Mouse (Mus musculus) liver, postnatal 0 days (tissue): ENCODE results near the gene Cryz. TPM values are rescaled to one million over a fixed set of nuclear protein-coding genes. Genes with fewer than 3 reads are reported as not detected.
"Not testable (repeated sequence)": the region's sequence is repeated elsewhere in the genome, so short reads cannot be mapped to it uniquely, and the experiment has no call there.

Experiments
- ATAC-seq: fragments of 200-750 bp; cut with Nextera tagmentation; 2 replicates; pipeline ENCODE4 v1.8.0; 2017; ENCODE audit warnings: mild to moderate bottlenecking, moderate library complexity
- DNase-seq: peaks from one replicate; pipeline ENCODE4 v3.0.0-alpha.2; 2016
- H3K27ac ChIP-seq: fragments of 300-500 bp; sonication (generic); 2 replicates; pipeline ENCODE4 v1.5.1; 2014; ENCODE audit warnings: antibody characterized with exemption, moderate library complexity, mild to moderate bottlenecking, low read depth
- H3K27me3 ChIP-seq: fragments of 300-500 bp; sonication (generic); 2 replicates; pipeline ENCODE4 v1.6.1; 2014; ENCODE audit warnings: low read length, control low read depth, mixed read lengths; ENCODE audit not compliant: insufficient read depth
- H3K36me3 ChIP-seq: fragments of 300-500 bp; sonication (generic); replicated peaks from 2 replicates; pipeline ENCODE4 v1.6.1; 2014; ENCODE audit warnings: mild to moderate bottlenecking, control low read depth, low read length, moderate library complexity, mixed read lengths; ENCODE audit not compliant: insufficient read depth
- H3K4me1 ChIP-seq: fragments of 300-500 bp; sonication (generic); 2 replicates; pipeline ENCODE4 v1.6.1; 2014; ENCODE audit warnings: antibody characterized with exemption, mild to moderate bottlenecking, control low read depth; ENCODE audit not compliant: insufficient read depth
- H3K4me2 ChIP-seq: fragments of 300-500 bp; sonication (generic); 2 replicates; pipeline ENCODE4 v1.6.1; 2014; ENCODE audit warnings: low read depth, mild to moderate bottlenecking, low read length, moderate library complexity, mixed read lengths
- H3K4me3 ChIP-seq: fragments of 300-500 bp; sonication (generic); 2 replicates; pipeline ENCODE4 v1.5.1; 2014; ENCODE audit warnings: low read depth, low read length
- H3K9ac ChIP-seq: fragments of 300-500 bp; sonication (generic); replicated peaks from 2 replicates; pipeline ENCODE4 v1.6.1; 2014; ENCODE audit warnings: mild to moderate bottlenecking, moderate library complexity
- H3K9me3 ChIP-seq: fragments of 300-500 bp; sonication (generic); 2 replicates; pipeline ENCODE4 v1.6.1; 2016; ENCODE audit warnings: mild to moderate bottlenecking, control low read depth, low read length, mixed read lengths
- CTCF ChIP-seq: sonication (generic); IDR thresholded peaks from 2 replicates; pipeline ENCODE4 v1.5.1; 2016; ENCODE audit warnings: antibody characterized with exemption, low read depth
- EP300 ChIP-seq: IDR thresholded peaks from 2 replicates; pipeline ENCODE4 v1.6.1; 2016; ENCODE audit warnings: antibody characterized with exemption, low read depth, mild to moderate bottlenecking
- WGBS: fragments of 180-500 bp; shearing (Covaris S2); extraction: QIAGEN DNeasy Blood & Tissue Kit; methylation state at CpG from one replicate; pipeline ENCODE4 v1.1.7; 2014; ENCODE audit not compliant: insufficient replicate concordance; 5-methylcytosine and 5-hydroxymethylcytosine counted together
- polyA plus RNA-seq: library from polyadenylated mRNA; unstranded; fragments of >200 nt; fragmentation: Nextera tagmentation; extraction: Ambion mirVana; gene quantifications from 2 replicates; pipeline ENCODE4 v1.2.1, GENCODE M21; 2015

Cryz gene
- polyA plus RNA-seq, 1 experiment from 2014 or later = 27.5 TPM

GRCm38 (mm10) chr3:154616106-154616505, 19.6 kb downstream of the Cryz start:
- no peaks in the 10 kb centered on the region for H3K27me3 ChIP-seq
- no peak for TF ChIP-seq EP300
- TF ChIP-seq CTCF = no peak
- WGBS = 66% methylated on average over 4 of the region's 4 CpGs

DNA sequence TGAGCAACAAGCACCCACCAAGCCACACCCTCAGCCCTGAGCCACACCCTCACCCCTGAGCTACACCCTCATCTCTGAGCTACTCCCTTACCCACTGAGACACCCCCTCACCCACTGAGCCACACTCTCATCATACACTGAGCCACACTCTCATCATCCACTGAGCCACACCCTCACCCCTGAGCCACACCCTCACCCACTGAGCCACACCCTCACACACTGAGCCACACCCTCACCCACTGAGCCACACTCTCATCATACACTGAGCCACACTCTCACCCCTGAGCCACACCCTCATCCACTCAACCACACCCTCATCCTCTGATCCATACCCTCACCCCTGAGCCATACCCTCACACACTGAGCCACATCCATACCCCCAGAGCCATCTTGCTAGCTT, 31.8 kb downstream of the Cryz start:
- DNase-seq = peak; percentile 18
- H3K9ac ChIP-seq = no peak overlapping the region
- no peak overlapping the region for H3K4me3 ChIP-seq
- peaks cover 2% of the 10 kb centered on the region; the same call in 1 of the 2 replicates for H3K36me3 ChIP-seq
- ATAC-seq = peak; percentile 66
- no peak overlapping the region for H3K4me2 ChIP-seq
- TF ChIP-seq CTCF (no peak), EP300 (no peak)
- H3K27me3 ChIP-seq = no peaks in the 10 kb centered on the region
- no peaks in the 10 kb centered on the region for H3K4me1 ChIP-seq
- no peak overlapping the region for H3K27ac ChIP-seq
- H3K9me3 ChIP-seq = no peaks in the 10 kb centered on the region

More at GRCm38 (mm10) chr3:154616106-154616505, 19.6 kb downstream of the Cryz start:
- DNase-seq (no peak), ATAC-seq (no peak)
- no peak overlapping the region for H3K4me2 ChIP-seq
- no peak overlapping the region for H3K27ac ChIP-seq
- H3K9me3 ChIP-seq = no peaks in the 10 kb centered on the region
- no peak overlapping the region for H3K4me3 ChIP-seq
- H3K4me1 ChIP-seq = no peaks in the 10 kb centered on the region
- H3K9ac ChIP-seq = no peak overlapping the region
- peaks cover 3% of the 10 kb centered on the region; the same call in 1 of the 2 replicates for H3K36me3 ChIP-seq

DNA sequence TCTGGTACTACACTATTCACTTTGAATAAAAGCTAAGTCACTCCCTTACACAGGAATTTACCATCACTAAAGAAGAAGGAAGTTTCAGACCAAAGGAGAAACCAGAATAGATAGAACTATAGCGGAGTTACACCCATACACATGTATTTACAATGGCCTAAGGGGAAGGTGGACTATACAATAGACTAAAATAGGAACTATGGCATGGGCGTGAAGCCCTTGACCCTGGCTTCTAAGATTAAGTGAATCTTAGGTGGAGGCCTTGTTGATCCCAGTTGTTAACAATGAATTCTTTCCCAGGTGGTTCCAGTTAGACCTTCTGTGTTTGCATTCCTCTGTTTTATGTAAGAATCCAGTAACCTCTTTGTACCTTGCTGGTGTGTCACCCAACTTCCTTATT, 34.8 kb downstream of the Cryz start:
- H3K27me3 ChIP-seq, H3K9ac ChIP-seq, H3K4me2 ChIP-seq, H3K4me1 ChIP-seq, DNase-seq, H3K27ac ChIP-seq, H3K36me3 ChIP-seq, ATAC-seq, H3K4me3 ChIP-seq, H3K9me3 ChIP-seq: not testable (repeated sequence)
- 70% methylated on average over 2 of the region's 2 CpGs for WGBS

DNA sequence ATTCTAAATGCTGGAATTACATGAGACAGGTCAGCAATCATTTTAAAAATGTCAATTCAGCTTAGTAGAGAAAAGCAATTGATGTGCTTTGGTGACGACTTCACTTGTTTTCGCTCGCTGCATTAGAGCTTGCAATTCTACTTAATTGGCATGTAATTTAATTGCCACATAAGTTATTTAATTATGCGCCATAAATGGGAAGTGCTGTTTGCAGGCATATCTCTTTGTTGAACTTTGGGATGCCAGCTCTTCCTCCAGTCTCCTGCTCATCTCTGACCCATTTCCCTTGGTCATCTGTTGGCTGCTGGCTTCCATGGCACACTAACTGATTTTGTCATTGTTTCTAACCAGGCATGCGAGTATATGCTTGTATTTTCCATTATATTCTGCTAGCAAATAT, 36.6 kb downstream of the Cryz start:
- Histone ChIP-seq H3K9me3 (no peaks in the 10 kb centered on the region), H3K27me3 (no peaks in the 10 kb centered on the region), H3K36me3 (no peaks in the 10 kb centered on the region), H3K4me3 (no peak overlapping the region), H3K4me1 (no peaks in the 10 kb centered on the region), H3K27ac (no peak overlapping the region), H3K4me2 (no peak overlapping the region), H3K9ac (no peak overlapping the region)
- ATAC-seq (no peak), DNase-seq (no peak)
- TF ChIP-seq EP300 = no peak
- no peak for TF ChIP-seq CTCF
- WGBS = 84% methylated on average over 5 of the region's 5 CpGs

DNA sequence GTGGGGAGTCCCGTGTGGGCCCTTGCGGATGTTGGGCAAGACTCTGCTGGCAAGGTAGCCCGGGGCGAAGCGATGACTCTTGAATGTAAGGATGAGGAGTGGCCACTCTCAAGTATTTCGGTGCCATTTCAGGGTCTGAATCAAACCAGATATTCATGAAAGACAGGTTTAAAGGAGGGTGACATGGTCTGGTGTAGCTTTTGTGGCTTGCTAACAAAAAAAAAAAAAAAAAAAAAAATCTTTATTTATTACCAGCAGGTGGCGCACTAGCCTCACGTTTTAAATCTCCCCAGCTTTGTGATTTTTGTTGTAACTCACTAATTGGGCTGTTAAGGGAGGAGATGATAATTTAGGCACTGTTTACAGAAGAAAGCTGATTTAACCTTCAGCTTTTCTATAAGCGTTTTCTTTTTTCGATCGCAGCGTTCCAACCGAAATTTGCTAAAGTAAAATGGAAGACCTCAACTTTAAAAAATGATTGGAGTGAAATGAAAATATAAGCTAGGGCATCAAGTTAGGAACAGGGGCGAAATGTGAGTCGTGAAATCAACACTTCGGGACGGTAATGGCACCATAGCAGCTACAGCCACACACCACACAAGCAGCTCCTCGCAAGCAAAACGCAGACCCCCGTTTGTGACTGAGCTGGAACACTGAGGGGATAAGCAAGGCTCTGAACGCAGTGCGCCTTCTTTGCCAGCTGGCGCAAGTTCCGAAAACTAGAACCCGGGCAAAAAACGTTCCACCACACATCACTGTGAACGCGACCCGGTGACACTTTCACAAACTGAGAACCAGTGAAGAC, 50.3 kb downstream of the Cryz start:
- no peaks in the 10 kb centered on the region for H3K4me1 ChIP-seq
- WGBS = 51% methylated on average over 29 of the region's 29 CpGs
- no peaks in the 10 kb centered on the region for H3K27me3 ChIP-seq
- DNase-seq (no peak), ATAC-seq (no peak)
- TF ChIP-seq CTCF = peak; percentile 55
- no peak for TF ChIP-seq EP300
- H3K27ac ChIP-seq = no peak overlapping the region
- no peak overlapping the region for H3K4me3 ChIP-seq
- no peaks in the 10 kb centered on the region for H3K36me3 ChIP-seq
- no peaks in the 10 kb centered on the region for H3K9me3 ChIP-seq
- H3K4me2 ChIP-seq = 0 out of 2 replicates have a peak overlapping the region, but pooled peaks have one; percentile 18
- no peak overlapping the region for H3K9ac ChIP-seq

DNA sequence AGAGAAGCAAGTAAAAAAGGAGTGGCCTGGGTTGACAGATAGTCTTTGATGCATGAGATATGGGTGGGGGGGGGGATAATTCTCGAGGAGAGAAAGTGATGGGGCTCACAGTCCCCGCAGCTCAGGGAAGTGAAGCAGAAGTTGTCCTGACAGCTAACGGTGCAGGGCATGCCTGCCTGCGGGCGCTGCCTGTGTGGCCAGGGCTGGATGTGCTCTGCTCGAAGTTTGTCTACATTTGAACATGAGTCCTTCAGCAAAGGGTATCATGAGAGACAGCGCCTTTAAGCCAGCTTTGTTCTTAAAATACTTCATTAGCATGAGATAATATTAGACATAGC, 50.9 kb downstream of the Cryz start:
- Histone ChIP-seq H3K36me3 (no peaks in the 10 kb centered on the region), H3K4me1 (no peaks in the 10 kb centered on the region), H3K9ac (no peak overlapping the region), H3K4me2 (0 out of 2 replicates have a peak overlapping the region, but pooled peaks have one; percentile 18), H3K4me3 (no peak overlapping the region), H3K9me3 (no peaks in the 10 kb centered on the region), H3K27ac (no peak overlapping the region), H3K27me3 (no peaks in the 10 kb centered on the region)
- ATAC-seq = no peak
- TF ChIP-seq CTCF = no peak
- TF ChIP-seq EP300 = no peak
- 58% methylated on average over 7 of the region's 7 CpGs for WGBS
- DNase-seq = no peak
